Mouse (Mus musculus): Measurements from ENCODE around the gene Prmt2.

DNA sequence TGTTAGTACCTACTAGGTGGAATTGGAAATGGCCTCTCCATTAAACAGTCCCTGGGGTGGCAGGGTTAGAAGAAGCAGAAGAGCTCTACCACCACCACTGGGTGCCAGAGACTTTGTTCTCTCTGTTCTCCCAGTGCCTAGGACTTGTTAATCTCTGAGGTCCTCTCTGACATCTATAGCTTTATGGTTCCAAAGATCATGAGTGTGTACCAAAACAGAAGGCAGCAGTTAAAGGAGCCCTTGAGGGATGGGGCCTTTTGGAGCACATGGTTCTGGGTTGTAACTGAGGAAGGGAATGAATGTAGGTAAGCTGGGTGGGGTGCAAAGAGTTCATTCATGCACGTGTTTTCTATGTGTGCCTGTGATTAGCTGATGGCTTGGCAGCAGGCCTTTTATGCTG is 79.7 kb downstream of the Prmt2 start:
- TF ChIP-seq EP300 (IDR thresholded peaks at IDR 0.05; ENCODE audit: low read depth) (no peak), CTCF (IDR thresholded peaks at IDR 0.05; ENCODE audit: low read depth) (no peak)

Measured in liver, embryonic 14.5 days (tissue).